Mouse (Mus musculus) urinary bladder, postnatal 14 days (tissue): Measurements from ENCODE around the gene Cxcl10.

ENCODE experiments used
- DNase-seq: peaks from one replicate; pipeline ENCODE4 v3.0.0; 2021; ENCODE audit warnings: low spot score

Gene Cxcl10

GRCm38 (mm10) chr5:92321631-92322400 is 26.9 kb downstream of the Cxcl10 start:
- DNase-seq, result no peak

- no peak for DNase-seq
Observed at GRCm38 (mm10) chr5:92318596-92318995, 30.1 kb downstream of the Cxcl10 start.

- DNase-seq, result no peak
Observed at GRCm38 (mm10) chr5:92318119-92318518, 30.6 kb downstream of the Cxcl10 start.

GRCm38 (mm10) chr5:92313776-92314175 is 34.9 kb downstream of the Cxcl10 start:
- no peak for DNase-seq

GRCm38 (mm10) chr5:92312046-92312715 is 36.5 kb downstream of the Cxcl10 start:
- peak; percentile 91 for DNase-seq

- DNase-seq, result peak; percentile 93
Observed at GRCm38 (mm10) chr5:92309681-92310511, 38.8 kb downstream of the Cxcl10 start, which contains the start of gene Sdad1. TSS of gene Sdad1 (minus strand) at chr5:92310479.

GRCm38 (mm10) chr5:92304291-92304690 is 44.4 kb downstream of the Cxcl10 start:
- no peak for DNase-seq

- DNase-seq, result peak; percentile 22
Observed at GRCm38 (mm10) chr5:92302149-92302840, 46.4 kb downstream of the Cxcl10 start.
